Mouse (Mus musculus): Measurements from ENCODE around the gene Oxsr1. TPM values are rescaled to one million over a fixed set of nuclear protein-coding genes. Genes with fewer than 3 reads are reported as not detected.

Oxsr1 gene
- polyA plus RNA-seq, 1 experiment, result 13.5 TPM

DNA sequence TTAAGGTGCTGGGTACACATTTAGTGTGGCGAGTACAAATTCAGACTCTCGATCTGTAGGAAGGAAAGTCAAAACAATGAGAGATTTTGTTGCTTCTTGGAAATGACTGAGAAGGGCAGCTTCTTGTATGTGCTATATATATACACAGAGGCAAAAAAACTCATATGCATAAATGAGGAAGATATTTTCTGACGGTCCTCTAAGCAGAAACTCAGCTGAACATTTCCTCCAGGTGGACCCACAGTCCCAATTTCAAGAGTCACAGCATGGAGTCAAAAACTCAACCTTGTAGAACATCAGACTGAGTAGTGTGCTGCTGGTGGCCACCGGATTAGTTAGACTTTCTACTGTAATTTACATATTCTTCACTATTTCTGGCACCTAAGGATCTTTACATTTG, 59.2 kb downstream of the Oxsr1 start:
- Histone ChIP-seq H3K36me3 (ENCODE audit: control insufficient read depth, insufficient read depth) (peaks cover 41% of the 10 kb centered on the region), H3ac (ENCODE audit: control insufficient read depth, insufficient read length) (no peak overlapping the region), H3K4me2 (ENCODE audit: low read depth) (no peak overlapping the region), H3K27me3 (ENCODE audit: control insufficient read depth, insufficient read depth, insufficient read length) (no peaks in the 10 kb centered on the region), H3K4me3 (no peak overlapping the region), H3K79me2 (ENCODE audit: control insufficient read depth, insufficient read depth) (no peaks in the 10 kb centered on the region)
- TF ChIP-seq MAX (IDR thresholded peaks at IDR 0.05; ENCODE audit: low read depth) (no peak), USF1 (IDR thresholded peaks at IDR 0.05; ENCODE audit: low read depth) (no peak), MYOD1 (IDR thresholded peaks at IDR 0.05; ENCODE audit: control insufficient read depth in 1 of 3, insufficient read length in 2 of 3, low read depth in 2 of 3) (no peak), TCF3 (IDR thresholded peaks at IDR 0.05; ENCODE audit: insufficient read length, low read depth) (no peak), E2F4 (IDR thresholded peaks at IDR 0.05; ENCODE audit: insufficient read depth) (no peak), POLR2AphosphoS2 (IDR thresholded peaks at IDR 0.05; ENCODE audit: insufficient read length, low read depth) (no peak), SRF (IDR thresholded peaks at IDR 0.05; ENCODE audit: control insufficient read depth, insufficient read length, low read depth) (no peak), MYOG (IDR thresholded peaks at IDR 0.05; ENCODE audit: control insufficient read depth in 1 of 3, insufficient read depth in 1 of 3, insufficient read length in 2 of 3, low read depth in 2 of 3) (no peak), TCF12 (IDR thresholded peaks at IDR 0.05; ENCODE audit: insufficient read depth, poor library complexity, severe bottlenecking) (no peak), CEBPB (IDR thresholded peaks at IDR 0.05; ENCODE audit: insufficient read depth, poor library complexity, severe bottlenecking) (no peak), REST (IDR thresholded peaks at IDR 0.05; ENCODE audit: insufficient read depth, insufficient read length) (no peak), POLR2A (IDR thresholded peaks at IDR 0.05; ENCODE audit: insufficient read length, low read depth) (no peak)

DNA sequence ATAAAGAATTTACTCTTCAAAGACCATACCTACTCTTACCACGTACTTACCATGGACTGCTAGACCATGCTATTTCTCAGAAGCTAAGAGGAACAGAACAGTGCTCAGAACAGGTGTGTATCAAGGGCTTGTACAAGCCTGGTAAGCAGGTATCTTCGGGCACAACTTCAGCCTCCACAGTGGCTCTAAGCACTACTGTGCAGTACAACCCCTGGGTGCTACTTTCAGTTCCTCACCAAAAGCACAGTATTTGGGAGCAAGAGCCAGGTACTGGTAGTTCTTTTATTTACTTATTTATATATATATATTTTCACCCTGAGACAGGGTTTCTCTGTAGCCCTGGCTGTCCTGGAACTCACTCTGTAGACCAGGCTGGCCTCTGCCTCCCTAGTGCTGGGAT, 61.4 kb downstream of the Oxsr1 start:
- H3ac ChIP-seq (ENCODE audit: control insufficient read depth, insufficient read length), result no peak overlapping the region
- TF ChIP-seq TCF12 (IDR thresholded peaks at IDR 0.05; ENCODE audit: insufficient read depth, poor library complexity, severe bottlenecking) (no peak), CEBPB (IDR thresholded peaks at IDR 0.05; ENCODE audit: insufficient read depth, poor library complexity, severe bottlenecking) (no peak), MYOG (IDR thresholded peaks at IDR 0.05; ENCODE audit: control insufficient read depth in 1 of 3, insufficient read depth in 1 of 3, insufficient read length in 2 of 3, low read depth in 2 of 3) (no peak), MYOD1 (IDR thresholded peaks at IDR 0.05; ENCODE audit: control insufficient read depth in 1 of 3, insufficient read length in 2 of 3, low read depth in 2 of 3) (no peak), SRF (IDR thresholded peaks at IDR 0.05; ENCODE audit: control insufficient read depth, insufficient read length, low read depth) (no peak), E2F4 (IDR thresholded peaks at IDR 0.05; ENCODE audit: insufficient read depth) (no peak), USF1 (IDR thresholded peaks at IDR 0.05; ENCODE audit: low read depth) (no peak), POLR2AphosphoS2 (IDR thresholded peaks at IDR 0.05; ENCODE audit: insufficient read length, low read depth) (no peak), REST (IDR thresholded peaks at IDR 0.05; ENCODE audit: insufficient read depth, insufficient read length) (no peak), MAX (IDR thresholded peaks at IDR 0.05; ENCODE audit: low read depth) (no peak), TCF3 (IDR thresholded peaks at IDR 0.05; ENCODE audit: insufficient read length, low read depth) (no peak), POLR2A (IDR thresholded peaks at IDR 0.05; ENCODE audit: insufficient read length, low read depth) (no peak)
- H3K27me3 ChIP-seq (ENCODE audit: control insufficient read depth, insufficient read depth, insufficient read length), result no peaks in the 10 kb centered on the region
- no peaks in the 10 kb centered on the region for H3K79me2 ChIP-seq (ENCODE audit: control insufficient read depth, insufficient read depth)
- H3K36me3 ChIP-seq (ENCODE audit: control insufficient read depth, insufficient read depth), result peaks cover 47% of the 10 kb centered on the region
- no peak overlapping the region for H3K4me2 ChIP-seq (ENCODE audit: low read depth)
- no peak overlapping the region for H3K4me3 ChIP-seq

DNA sequence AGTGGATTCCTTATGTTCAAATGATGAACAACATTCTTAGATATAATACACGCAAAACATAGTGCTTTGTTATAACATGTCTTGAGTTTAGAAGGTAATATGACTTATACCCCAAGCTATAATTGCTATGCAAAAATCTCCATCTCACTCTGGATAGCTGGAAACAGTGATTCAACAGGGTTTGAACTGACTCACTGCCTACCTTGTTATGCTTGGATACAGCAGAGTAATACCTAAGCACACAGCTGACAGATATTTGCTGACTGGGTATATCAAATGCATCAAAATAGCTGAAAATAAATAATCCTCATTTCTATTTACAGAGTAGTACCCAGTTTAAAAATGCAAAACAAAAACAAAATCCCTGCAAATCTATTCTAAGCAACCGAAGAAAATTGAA, 63.4 kb downstream of the Oxsr1 start:
- Histone ChIP-seq H3ac (ENCODE audit: control insufficient read depth, insufficient read length) (no peak overlapping the region), H3K79me2 (ENCODE audit: control insufficient read depth, insufficient read depth) (no peaks in the 10 kb centered on the region), H3K27me3 (ENCODE audit: control insufficient read depth, insufficient read depth, insufficient read length) (no peaks in the 10 kb centered on the region), H3K36me3 (ENCODE audit: control insufficient read depth, insufficient read depth) (peaks cover 48% of the 10 kb centered on the region), H3K4me2 (ENCODE audit: low read depth) (no peak overlapping the region), H3K4me3 (no peak overlapping the region)
- TF ChIP-seq MYOG (IDR thresholded peaks at IDR 0.05; ENCODE audit: control insufficient read depth in 1 of 3, insufficient read depth in 1 of 3, insufficient read length in 2 of 3, low read depth in 2 of 3) (no peak), SRF (IDR thresholded peaks at IDR 0.05; ENCODE audit: control insufficient read depth, insufficient read length, low read depth) (no peak), MYOD1 (IDR thresholded peaks at IDR 0.05; ENCODE audit: control insufficient read depth in 1 of 3, insufficient read length in 2 of 3, low read depth in 2 of 3) (no peak), TCF3 (IDR thresholded peaks at IDR 0.05; ENCODE audit: insufficient read length, low read depth) (no peak), REST (IDR thresholded peaks at IDR 0.05; ENCODE audit: insufficient read depth, insufficient read length) (no peak)

DNA sequence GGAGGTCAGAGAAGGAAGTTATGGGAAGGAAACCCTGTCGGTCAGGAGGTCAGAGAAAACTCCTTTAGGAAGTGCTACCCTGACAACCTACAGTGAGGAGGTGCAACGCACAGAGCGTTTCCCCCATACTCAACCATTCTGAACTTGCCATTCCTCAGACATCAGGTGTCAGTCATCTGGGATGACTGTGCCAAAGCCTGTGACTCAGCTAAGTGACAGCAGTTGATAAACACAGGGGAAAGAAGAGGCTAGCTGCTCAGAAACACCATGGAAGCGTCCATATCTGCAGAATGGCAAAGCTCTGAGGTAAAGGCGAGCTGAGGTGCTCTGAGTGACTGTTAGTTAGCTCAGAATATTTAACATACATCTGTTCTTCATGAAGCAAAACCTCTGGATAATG, 64.1 kb downstream of the Oxsr1 start:
- Histone ChIP-seq H3K79me2 (ENCODE audit: control insufficient read depth, insufficient read depth) (no peaks in the 10 kb centered on the region), H3K36me3 (ENCODE audit: control insufficient read depth, insufficient read depth) (peaks cover 44% of the 10 kb centered on the region), H3K4me3 (no peak overlapping the region), H3K4me2 (ENCODE audit: low read depth) (no peak overlapping the region), H3K27me3 (ENCODE audit: control insufficient read depth, insufficient read depth, insufficient read length) (no peaks in the 10 kb centered on the region), H3ac (ENCODE audit: control insufficient read depth, insufficient read length) (no peak overlapping the region)
- TF ChIP-seq CEBPB (IDR thresholded peaks at IDR 0.05; ENCODE audit: insufficient read depth, poor library complexity, severe bottlenecking) (no peak), SRF (IDR thresholded peaks at IDR 0.05; ENCODE audit: control insufficient read depth, insufficient read length, low read depth) (no peak), POLR2A (IDR thresholded peaks at IDR 0.05; ENCODE audit: insufficient read length, low read depth) (no peak)

DNA sequence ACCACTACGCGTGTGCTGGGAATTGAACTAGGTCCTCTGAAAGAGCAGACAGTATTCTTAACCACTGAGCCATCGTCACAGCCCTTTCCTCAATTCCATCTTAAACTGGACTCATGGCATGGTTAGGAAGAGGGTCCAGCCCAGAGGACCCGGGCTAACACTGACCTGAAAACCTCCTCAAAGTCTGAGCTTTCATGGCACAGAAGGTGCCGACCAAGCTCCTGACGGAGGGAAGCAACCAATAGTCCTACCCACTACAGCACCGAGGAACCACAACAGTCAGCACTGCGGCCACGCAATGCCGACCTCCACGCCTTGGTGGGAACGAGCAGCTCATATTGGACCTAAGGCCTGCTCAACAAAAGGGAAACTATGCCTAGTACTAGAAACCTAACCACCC, 66.1 kb downstream of the Oxsr1 start:
- Histone ChIP-seq H3K36me3 (ENCODE audit: control insufficient read depth, insufficient read depth) (peaks cover 46% of the 10 kb centered on the region), H3ac (ENCODE audit: control insufficient read depth, insufficient read length) (no peak overlapping the region), H3K4me2 (ENCODE audit: low read depth) (no peak overlapping the region), H3K27me3 (ENCODE audit: control insufficient read depth, insufficient read depth, insufficient read length) (no peaks in the 10 kb centered on the region), H3K79me2 (ENCODE audit: control insufficient read depth, insufficient read depth) (no peaks in the 10 kb centered on the region), H3K4me3 (no peak overlapping the region)
- TF ChIP-seq POLR2A (IDR thresholded peaks at IDR 0.05; ENCODE audit: insufficient read length, low read depth) (no peak), MAX (IDR thresholded peaks at IDR 0.05; ENCODE audit: low read depth) (no peak), USF1 (IDR thresholded peaks at IDR 0.05; ENCODE audit: low read depth) (no peak), MYOD1 (IDR thresholded peaks at IDR 0.05; ENCODE audit: control insufficient read depth in 1 of 3, insufficient read length in 2 of 3, low read depth in 2 of 3) (no peak), POLR2AphosphoS2 (IDR thresholded peaks at IDR 0.05; ENCODE audit: insufficient read length, low read depth) (no peak), MYOG (IDR thresholded peaks at IDR 0.05; ENCODE audit: control insufficient read depth in 1 of 3, insufficient read depth in 1 of 3, insufficient read length in 2 of 3, low read depth in 2 of 3) (no peak), TCF12 (IDR thresholded peaks at IDR 0.05; ENCODE audit: insufficient read depth, poor library complexity, severe bottlenecking) (no peak), SRF (IDR thresholded peaks at IDR 0.05; ENCODE audit: control insufficient read depth, insufficient read length, low read depth) (no peak), CEBPB (IDR thresholded peaks at IDR 0.05; ENCODE audit: insufficient read depth, poor library complexity, severe bottlenecking) (no peak)

All from myocyte (in vitro differentiated cells).